Mouse (Mus musculus): ENCODE measurements around the gene Slc4a1. TPM values are rescaled to one million over a fixed set of nuclear protein-coding genes. Genes with fewer than 3 reads are reported as not detected.
A peak's percentile ranks its signal among the peaks of the same experiment; 100 is the strongest.

The Slc4a1 gene
- total RNA-seq, 2 experiments from 2014 or later: 22.7 to 23.0 TPM

DNA sequence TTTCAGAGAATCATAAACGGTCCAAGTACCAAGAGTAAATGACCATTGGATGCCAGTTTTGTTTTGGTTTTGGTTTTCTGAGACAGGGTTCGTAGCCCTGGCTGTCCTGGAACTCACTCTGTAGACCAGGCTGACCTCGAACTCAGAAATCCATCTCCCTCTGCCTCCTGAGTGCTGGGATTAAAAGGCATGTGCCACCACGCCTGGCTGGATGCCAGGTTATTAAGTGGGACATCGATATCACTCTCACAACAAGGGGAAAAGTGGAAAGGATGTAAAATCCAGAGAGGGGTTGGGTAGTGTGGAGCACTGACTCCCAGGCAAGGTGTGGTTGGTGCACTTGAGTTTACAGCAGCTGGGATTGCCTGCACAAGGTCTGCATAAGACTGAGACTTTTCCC, 14.1 kb upstream of the Slc4a1 start:
- intact Hi-C loops (cut with DNase I): no loop called here
- no peak for DNase-seq

DNA sequence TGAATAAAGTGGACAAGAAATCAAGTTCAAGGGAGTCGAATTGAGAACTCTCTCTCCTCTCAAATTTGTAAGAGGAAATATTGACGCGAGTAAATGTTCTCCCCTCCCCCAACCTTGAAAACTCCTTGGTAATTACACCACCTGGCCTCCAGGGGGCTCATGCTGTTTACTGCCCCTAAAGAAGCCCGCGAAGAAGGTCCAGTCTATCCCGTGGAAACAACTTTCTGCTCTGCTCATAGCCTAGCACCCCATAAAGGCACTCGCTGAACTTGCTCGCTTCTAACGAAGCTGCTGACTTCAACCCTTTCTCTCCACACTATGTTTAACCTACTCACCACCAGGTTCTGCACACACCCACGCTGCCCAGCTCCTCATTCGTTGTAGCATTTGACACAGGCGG, 11.2 kb upstream of the Slc4a1 start:
- intact Hi-C loops (cut with DNase I): no loop called here
- no peak for DNase-seq

DNA sequence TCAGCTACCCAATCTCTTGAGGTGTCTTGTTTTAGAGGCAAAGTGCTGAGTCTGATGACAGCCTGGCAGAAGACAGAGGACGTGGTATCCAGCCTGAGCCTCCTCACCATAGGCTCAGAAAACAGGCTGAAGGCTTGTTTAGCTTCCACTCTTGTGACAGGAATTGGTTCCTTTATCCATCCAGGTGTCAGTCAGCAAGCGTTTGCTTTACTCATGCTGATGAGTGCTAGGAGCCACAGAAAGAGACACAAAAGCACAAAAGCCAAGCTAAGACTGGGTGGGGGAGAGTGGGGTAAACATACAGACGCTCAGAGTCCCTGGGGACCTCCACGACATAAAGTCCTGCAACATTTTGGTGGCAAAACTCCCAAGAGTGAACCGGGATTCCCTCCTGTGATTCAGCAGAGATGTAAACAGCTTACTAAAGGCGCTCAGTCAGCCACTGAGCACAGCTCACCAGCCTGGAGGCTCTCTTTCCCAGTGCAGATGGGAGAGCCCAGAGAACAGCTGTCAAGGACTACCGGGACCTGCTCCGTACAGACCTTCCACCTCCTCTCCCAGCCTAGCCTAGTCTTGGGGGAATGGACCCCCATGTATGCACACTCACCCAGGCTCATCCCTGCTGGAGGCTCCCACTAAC, 10.3 kb upstream of the Slc4a1 start:
- DNase-seq: no peak
- intact Hi-C loops (cut with DNase I): no loop called here

DNA sequence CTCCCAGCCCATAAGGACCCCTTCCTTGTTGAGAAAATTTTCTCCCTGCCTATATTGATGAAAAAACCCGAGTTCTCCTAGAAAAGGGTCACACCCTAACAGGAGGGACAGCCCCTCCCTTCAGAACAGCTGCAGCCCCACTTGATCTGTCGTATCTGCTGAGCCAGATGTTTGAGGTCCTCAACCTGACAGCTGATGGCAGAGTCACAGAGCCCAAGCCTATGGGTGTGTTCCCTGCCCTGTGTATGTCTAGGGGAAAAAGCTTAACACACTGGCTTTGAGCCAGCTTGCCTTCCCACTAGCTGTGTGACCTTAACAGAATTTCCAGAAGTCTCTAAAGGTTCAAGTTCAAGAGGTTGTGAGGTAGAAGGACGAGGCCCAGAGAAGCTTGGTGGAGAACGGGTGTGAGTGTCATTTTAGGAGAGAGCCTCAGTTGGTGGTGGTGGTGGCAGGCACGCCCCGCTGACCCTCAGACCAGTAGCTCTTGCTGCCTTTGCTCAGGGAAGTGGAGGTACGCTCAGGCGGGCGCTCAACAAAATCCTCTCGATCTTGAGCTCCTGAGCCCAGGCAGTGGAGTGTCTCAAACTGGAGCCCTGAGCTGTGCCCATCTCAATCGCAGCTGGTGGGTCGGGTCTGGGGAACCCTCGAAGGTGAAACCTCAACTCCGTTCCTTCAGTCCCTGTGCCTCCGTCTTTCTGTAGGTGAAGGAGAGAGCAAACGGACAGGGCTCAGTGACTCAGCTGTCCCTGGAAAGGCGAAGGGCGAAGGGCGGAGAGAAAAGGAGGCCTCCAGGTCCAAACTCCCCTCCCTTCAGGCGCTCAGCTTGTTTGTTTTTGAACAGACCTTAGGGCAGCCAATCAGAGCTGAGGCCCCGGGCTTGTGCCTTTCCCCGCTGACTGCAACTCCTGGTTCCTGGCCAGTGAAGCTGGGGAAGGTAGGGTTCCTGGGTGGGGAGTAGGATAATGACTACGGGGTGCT, 9.5 kb upstream of the Slc4a1 start:
- intact Hi-C loops (cut with DNase I): no loop called here
- DNase-seq: peak; percentile 38 to 41

DNA sequence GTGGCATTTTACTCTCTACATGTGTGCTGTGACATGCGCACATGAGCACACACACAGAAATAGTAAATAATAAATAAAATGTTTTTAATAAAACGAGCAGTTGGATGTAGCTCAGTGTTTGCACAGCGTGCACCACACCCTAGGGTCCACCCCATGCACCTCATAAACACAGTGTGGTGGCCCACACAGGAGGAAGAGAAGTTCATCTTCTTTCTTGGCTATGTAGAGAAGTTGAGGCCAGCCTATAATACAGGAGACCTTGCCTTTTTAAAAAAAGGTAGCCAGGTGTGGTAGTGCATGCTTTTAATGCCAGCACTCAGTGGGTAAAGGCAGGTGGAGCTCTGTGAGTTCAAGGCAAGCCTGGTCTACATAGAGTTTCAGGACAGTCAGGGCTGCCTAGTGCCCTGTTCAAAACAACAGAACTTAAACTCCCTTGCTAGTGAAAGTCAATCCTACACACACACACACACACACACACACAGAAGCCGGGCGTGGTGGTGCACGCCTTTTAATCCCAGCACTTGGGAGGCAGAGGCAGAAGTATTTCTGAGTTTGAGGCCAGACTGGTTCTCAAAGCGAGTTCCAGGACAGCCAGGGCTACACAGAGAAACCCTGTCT, 8.2 kb upstream of the Slc4a1 start:
- DNase-seq: no peak
- intact Hi-C loops (cut with DNase I): no loop called here

DNA sequence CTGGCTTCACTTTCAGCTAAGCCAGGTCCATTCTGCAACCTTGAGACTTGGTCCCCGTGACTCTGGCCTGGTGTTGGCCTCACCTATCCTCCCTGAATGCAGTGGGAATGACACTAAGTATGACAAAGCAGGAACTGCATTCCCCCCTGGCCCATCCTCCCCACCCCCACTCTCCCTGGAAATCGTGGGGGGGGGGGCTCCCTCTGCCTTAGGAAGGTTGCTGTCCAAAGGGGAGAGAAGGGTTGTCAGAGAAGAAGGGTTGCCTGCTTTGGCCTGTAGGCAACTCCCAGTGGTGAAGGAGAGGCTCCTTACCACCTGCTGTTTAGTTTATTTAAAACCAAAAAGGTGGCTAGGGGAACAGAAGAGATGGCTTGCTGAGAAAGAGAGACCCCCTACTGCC, 7.6 kb upstream of the Slc4a1 start:
- no peak for DNase-seq
- intact Hi-C loops (cut with DNase I): no loop called here

DNA sequence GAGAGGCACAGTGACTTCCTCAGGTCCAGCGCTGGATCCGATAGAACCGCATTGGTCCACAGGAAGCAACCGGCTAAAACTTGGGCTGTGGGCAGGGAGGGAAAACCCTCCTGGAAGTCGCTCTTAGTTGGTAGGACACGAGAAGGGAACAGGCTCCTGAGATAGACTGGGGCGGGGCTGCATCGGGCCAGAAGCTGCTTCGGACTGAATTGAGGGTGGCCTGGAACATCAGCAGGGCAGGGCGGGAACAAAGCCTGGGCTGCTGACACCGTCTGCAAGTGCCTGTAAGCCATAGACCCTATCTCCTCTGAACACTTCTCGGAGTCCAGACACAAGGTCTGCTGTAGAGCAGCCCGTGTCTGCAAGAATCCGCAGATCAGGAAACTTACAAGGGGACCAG, 6.9 kb upstream of the Slc4a1 start:
- no peak for DNase-seq
- intact Hi-C loops (cut with DNase I): no loop called here

DNA sequence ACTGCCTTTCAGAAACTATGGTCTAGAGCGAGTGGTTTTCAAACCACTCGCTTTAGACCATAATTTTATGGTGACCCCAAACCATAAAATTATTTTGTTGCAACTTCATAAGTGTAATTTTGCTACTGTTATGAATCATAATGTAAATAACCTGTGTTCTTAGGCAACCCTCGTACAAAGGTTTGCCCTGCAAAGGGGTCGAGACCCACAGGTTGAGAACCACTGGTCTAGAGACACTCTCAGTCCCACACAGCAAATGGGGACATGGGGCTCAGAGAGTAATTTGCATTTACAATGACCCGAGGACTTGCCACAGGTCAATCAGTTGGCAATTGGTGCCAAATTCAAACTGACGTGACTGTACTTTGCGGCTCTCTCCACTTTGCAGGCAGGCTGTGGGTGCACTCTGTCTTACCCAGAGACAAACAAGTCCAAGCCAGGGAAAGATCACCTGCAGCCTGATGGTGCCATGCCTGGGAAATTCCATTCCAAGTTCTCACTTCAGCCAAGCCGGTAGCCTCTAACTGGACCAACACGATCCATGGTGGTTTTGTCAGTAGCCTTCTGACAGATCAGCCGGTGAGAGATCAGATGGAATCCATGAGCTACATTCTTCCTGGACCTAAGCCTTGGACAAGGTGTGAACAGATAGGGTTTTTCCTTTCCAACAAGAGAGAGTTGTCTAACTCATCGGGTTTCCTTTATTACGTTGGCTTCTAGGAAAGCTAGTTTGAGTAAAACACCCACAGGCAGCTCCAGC, 6.1 kb upstream of the Slc4a1 start:
- DNase-seq: no peak
- intact Hi-C loops (cut with DNase I): no loop called here

DNA sequence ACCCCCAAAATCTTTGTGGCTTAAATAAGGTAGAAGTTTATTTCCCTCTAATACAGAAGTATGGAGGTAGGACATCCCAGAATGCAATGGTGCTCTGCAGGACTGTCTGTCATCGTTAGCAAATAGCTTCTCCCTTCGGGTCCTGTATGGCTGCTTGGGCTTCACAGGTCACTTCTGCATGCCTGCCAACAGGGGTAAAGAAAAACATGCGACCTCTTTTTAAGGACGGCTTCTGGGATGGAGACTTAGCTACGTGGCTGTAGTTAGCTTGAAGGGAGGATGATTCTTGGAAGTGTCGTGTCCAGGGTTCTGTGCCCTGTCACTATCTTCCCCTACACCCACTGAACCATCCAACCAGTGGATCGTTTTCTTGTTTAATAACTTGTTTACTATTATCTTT, 4.3 kb upstream of the Slc4a1 start:
- intact Hi-C loops (cut with DNase I): no loop called here
- no peak for DNase-seq

DNA sequence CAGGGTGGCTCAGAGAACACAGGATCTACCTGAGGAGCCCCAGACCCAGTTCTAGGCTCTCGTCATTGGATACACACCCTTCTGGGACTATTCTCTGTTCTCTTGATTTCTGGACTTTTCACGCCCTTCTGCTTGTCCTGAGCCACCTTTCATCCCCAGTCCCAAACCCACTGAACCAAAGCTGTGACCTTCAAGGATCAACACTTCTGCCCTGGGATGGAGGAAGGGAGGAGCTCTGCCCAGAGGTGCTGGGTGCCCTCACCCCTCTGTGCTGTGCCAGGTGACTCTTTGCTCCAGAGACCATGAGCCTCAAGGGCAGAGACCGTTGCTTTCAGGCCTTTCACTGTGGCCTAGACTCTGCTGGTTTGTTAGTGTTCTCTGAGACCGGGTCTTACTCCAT, 3.3 kb upstream of the Slc4a1 start:
- intact Hi-C loops (cut with DNase I): no loop called here
- no peak for DNase-seq

DNA sequence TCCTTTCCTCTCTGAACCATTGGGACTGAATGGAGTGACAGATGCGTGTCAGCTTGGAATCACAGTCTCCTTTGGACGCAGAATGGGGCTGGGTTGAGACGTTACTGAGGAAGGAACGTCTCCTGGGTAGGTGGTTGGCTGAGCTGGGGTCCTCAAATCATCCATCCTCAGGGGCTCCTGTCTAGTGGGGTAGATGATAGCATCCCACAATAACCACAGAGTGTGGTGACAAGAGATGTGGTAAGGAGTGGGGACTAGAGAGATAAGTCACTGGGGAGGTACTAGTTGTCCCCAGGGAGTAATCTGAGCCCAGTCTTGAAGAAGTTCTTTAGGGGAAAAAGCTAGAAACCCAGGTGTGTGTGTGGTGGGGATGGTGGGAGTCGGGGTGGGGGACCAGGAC, 2.3 kb upstream of the Slc4a1 start:
- DNase-seq: no peak
- intact Hi-C loops (cut with DNase I): no loop called here

DNA sequence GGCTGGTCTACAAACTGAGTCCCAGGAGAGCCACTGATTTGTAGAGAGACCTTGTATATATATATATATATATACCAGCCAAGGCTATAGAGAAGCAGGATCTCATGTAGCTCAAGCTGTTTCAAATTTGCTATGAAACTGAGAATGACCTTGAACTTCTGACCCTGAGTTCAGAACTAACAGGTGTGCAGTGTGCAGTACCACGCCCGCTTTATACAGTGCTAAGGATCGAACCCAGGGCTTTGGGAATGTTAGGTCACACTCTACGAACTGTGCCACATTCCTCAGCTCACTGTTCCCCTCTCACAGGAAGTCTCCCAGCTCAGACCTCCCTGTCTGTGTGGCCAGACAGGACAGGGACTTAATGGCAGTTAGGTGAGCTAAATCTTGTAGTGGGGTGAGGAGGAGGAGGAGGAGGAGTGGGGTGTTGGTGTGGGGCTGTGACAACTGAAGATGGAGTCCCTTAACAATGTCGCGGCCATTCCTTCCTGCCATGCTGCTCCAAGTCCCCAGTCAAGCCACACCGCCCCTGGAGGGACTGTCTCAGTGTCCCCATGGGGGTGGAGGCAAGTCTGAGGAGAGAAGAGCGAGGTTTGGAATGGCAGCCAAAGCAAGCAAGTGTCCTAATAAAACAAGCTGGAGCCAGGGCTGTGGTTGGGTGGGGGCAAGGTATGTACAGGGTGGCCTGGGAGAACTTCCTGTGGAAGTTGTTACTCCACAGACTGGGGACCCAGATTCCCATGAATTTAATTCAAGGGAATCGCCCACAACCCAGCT, 1.7 kb upstream of the Slc4a1 start:
- intact Hi-C loops (cut with DNase I): no loop called here
- no peak for DNase-seq

DNA sequence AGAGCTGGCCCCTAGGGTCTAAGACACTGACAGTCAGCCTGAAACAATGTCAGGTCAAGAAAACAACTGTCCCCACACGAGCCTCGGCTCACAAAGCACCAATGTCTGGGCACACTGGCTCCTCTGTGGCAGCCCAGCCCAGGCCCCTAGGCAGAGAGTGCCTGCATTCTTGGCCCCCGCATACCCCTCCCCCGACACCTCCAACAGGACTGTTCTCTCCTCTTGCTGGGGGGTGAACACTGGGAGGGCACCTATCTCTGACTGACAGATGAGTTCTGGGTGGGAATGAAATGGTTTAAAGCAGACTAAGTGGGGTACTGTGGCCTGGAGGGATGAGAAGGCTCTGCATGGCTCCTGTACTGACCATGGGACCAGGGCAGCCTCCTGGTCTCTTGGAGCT, 304 bp downstream of the Slc4a1 start:
- intact Hi-C loops (cut with DNase I): no loop called here
- DNase-seq: no peak

DNA sequence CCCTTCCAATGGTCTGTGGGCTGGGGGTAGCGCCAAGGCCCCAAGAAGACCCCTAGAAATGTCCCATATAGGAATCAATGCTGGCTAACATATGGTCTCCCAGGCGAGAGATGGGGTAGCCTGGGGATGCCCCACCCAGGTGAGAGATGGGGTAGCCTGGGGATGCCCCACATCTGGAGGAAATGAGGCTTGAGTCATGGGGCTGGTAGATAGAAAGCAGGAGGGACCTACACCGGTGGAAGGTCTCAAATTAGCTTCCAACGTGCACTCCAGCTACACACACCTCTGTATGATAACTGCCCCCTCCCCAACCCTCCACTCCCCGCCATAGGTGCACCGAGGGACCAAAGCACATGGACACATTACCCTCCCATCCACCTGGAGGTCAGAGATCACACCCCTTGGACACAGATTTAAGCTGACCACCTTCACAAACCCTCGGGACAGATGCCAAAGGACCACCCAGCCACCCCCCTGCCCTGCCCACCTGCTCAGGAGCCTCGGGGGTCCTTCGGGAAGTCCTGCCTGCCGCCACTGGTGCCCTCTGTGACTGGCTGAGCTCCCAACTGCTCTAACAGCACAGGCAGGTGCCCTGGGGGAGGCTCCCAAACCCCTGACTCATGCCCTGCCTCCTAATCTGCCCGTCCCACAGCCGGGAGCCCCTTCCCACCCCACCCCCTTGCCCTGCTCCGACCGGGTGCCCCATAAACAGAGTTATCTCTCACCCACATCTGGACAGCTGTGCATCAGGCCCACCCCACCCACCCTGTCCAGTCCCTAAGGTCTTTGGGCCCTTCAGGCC, 1.2 kb downstream of the Slc4a1 start:
- intact Hi-C loops (cut with DNase I): no loop called here
- DNase-seq: no peak

DNA sequence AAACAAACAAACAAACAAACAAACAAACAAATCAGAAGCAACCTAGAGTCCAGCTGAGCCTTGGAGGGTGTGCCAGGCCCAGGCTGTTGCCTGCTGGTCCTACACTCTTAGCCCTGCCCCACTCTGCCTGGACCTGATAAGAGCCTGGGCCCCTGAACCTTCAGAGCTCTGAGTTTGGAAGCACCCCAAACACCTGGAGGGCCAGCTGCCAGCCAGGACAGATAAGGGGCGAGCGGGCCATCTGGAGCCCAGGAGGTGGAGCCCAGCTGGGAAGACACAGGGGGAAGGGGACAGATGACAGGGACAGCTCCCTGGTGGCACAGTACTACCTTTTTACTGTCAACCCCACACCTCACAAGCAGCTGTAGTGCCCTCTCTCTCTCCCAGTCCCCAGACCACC, 2.4 kb downstream of the Slc4a1 start:
- peak in 1 of 2 experiments; percentile 25 for DNase-seq
- intact Hi-C loops (cut with DNase I): no loop called here

DNA sequence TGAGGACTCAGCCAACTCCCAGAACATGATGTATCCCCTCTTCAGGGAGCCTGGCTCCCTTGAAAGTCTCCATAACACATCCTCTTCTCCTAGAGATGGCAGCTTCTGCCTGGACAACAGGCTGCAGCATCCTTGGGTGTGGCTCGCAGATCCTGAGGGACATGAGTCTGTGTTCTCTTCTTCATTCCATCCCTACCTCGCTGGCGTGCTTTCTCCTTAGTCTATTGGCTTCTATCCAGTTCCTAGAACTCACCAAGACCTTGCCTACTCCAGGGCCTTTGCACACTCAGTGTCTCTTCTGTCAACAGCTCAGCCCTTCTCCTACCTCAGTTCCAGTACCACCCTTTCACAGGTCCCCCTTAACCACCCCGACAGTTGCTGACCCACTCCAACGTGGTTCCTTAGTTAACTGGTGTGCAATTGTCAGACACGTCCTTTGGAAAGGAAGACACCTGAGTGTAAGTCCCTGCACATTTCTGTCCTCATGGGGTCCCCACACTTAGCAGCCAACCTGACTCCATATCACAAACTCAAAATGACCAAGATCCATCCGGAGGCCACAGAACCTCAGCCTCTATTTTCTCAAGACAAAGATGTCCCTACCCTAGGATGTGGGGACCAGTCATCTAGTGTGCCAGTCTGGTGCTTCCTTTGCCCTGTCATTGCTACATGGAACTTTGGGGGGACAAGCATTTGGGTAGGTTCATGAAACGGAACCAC, 4.1 kb downstream of the Slc4a1 start:
- DNase-seq: no peak
- intact Hi-C loops (cut with DNase I): no loop called here

DNA sequence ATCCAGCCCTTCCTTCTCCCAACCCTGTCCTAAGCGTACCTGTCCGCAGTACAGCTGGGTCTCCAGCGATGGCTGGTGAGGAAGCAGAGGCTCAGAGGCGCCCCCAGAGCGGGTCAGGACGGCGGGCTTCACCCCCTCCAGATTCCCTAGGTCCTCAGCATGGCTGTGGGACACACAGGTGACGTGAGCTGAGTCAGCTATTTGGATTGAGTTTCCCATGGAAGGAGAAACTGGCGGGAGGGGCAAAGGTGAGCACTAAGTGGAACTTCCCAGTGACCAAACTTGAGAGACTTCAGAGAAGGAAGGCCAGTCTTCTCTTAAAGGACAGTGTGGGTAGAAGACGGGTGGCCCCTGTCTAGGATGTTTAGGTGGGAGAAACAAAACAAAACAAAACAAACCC, 7.6 kb downstream of the Slc4a1 start:
- intact Hi-C loops (cut with DNase I): no loop called here
- no peak for DNase-seq

DNA sequence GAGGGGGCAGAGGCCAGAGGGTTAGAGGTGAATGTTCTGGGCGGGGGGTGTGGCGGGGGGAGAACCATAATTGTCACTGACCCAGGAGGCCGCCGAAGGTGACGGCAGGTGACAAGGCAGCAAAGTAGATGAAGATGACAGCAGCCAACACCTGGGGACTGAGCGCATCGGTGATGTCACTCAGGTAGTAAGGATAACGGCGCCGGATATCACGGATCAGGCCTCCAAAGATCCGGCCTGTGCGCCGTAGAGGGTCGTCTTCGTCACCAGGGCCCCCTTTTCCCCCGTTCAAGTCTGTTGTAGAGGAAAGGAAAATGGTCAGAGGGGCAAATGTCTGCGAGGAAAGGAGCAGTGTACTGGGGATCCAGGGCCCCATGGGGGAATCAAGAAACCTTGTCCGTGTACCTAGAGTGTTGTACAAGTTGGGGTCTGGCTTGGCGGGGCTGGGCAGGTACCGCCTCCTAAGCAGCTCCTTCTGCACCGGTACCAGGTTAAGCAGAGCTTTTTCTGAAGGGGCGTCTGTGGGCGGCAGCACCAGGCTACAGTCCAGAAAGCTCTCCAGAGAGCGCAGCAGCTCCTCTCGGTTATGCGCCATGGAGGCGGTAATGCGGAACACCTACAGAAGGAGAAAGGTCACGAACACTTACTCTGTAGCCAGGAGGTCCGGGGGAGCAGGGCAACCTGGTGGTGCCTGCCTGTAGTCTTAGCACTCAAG, 9.2 kb downstream of the Slc4a1 start:
- no peak for DNase-seq
- intact Hi-C loops (cut with DNase I): no loop called here
